Mouse (Mus musculus) ES-Bruce4 (cell line): ENCODE measurements around the gene Kcnq1. TPM values are rescaled to one million over a fixed set of nuclear protein-coding genes. Genes with fewer than 3 reads are reported as not detected.

Experiments
- H3K27ac ChIP-seq: 2 replicates; pipeline ENCODE4 v1.5.1; 2012; ENCODE audit warnings: low read length, inconsistent platforms; ENCODE audit not compliant: insufficient read depth
- H3K27me3 ChIP-seq: 2 replicates; pipeline ENCODE4 v1.6.1; 2012; ENCODE audit warnings: mild to moderate bottlenecking, low read length, inconsistent platforms; ENCODE audit not compliant: control insufficient read depth, poor library complexity, insufficient read depth, severe bottlenecking
- H3K36me3 ChIP-seq: 2 replicates; pipeline ENCODE4 v1.6.1; 2012; ENCODE audit warnings: inconsistent platforms, mild to moderate bottlenecking, low read length, moderate library complexity; ENCODE audit not compliant: control insufficient read depth, poor library complexity, insufficient read depth, severe bottlenecking
- H3K4me1 ChIP-seq: one replicate; pipeline ENCODE4 v1.8.1; 2011; ENCODE audit warnings: low read length; ENCODE audit not compliant: control insufficient read depth, insufficient read depth
- H3K4me3 ChIP-seq: 2 replicates; pipeline ENCODE4 v1.5.1; 2011; ENCODE audit warnings: low read depth, mild to moderate bottlenecking, low read length
- H3K9ac ChIP-seq: 2 replicates; pipeline ENCODE4 v1.6.1; 2012; ENCODE audit warnings: low read depth, mild to moderate bottlenecking, inconsistent platforms; ENCODE audit not compliant: poor library complexity, severe bottlenecking
- H3K9me3 ChIP-seq: replicated peaks from 2 replicates; pipeline ENCODE4 v1.6.1; 2012; ENCODE audit warnings: mild to moderate bottlenecking, low read length, inconsistent platforms; ENCODE audit not compliant: control insufficient read depth, poor library complexity, insufficient read depth, severe bottlenecking
- CTCF ChIP-seq: IDR thresholded peaks from one replicate; pipeline ENCODE4 v1.8.1; 2011; ENCODE audit warnings: low read depth, low read length
- EP300 ChIP-seq: IDR thresholded peaks from 2 replicates; pipeline ENCODE4 v1.6.1; 2011; ENCODE audit warnings: low read depth, low read length; ENCODE audit not compliant: insufficient read depth
- POLR2A ChIP-seq: IDR thresholded peaks from one replicate; pipeline ENCODE4 v1.8.1; 2011; ENCODE audit warnings: low read length; ENCODE audit not compliant: insufficient read depth
- polyA plus RNA-seq: library from polyadenylated mRNA; stranded (reverse); fragments of >200 nt; gene quantifications from 2 replicates; pipeline ENCODE4 v1.2.4, GENCODE M21; 2011; ENCODE audit warnings: low read depth; ENCODE audit not compliant: missing spikeins, insufficient read depth, insufficient read length

Gene Kcnq1
- polyA plus RNA-seq, 1 experiment: not detected

GRCm38 (mm10) chr7:143400599-143400998 lies 294.4 kb downstream of the Kcnq1 start:
- Histone ChIP-seq H3K4me1 (no peaks in the 10 kb centered on the region), H3K36me3 (no peaks in the 10 kb centered on the region), H3K9ac (no peak overlapping the region), H3K27me3 (no peaks in the 10 kb centered on the region), H3K4me3 (no peak overlapping the region), H3K27ac (no peak overlapping the region), H3K9me3 (no peaks in the 10 kb centered on the region)
- no peak for TF ChIP-seq CTCF

- Histone ChIP-seq H3K27me3 (no peaks in the 10 kb centered on the region), H3K4me1 (no peaks in the 10 kb centered on the region), H3K9ac (no peak overlapping the region), H3K36me3 (no peaks in the 10 kb centered on the region), H3K4me3 (no peak overlapping the region), H3K9me3 (no peaks in the 10 kb centered on the region), H3K27ac (no peak overlapping the region)
- TF ChIP-seq EP300 (no peak), POLR2A (no peak), CTCF (no peak)
Observed at GRCm38 (mm10) chr7:143401429-143402016, 295.4 kb downstream of the Kcnq1 start.

GRCm38 (mm10) chr7:143404296-143404695 lies 298.1 kb downstream of the Kcnq1 start:
- no peaks in the 10 kb centered on the region for H3K4me1 ChIP-seq

GRCm38 (mm10) chr7:143407931-143408501 lies 301.9 kb downstream of the Kcnq1 start:
- H3K27ac ChIP-seq: no peak overlapping the region
- no peaks in the 10 kb centered on the region for H3K27me3 ChIP-seq
- TF ChIP-seq EP300: no peak
- TF ChIP-seq POLR2A: no peak
- no peak for TF ChIP-seq CTCF
- H3K9me3 ChIP-seq: no peaks in the 10 kb centered on the region
- H3K9ac ChIP-seq: no peak overlapping the region
- H3K36me3 ChIP-seq: no peaks in the 10 kb centered on the region
- H3K4me3 ChIP-seq: no peak overlapping the region
- H3K4me1 ChIP-seq: no peaks in the 10 kb centered on the region

More at GRCm38 (mm10) chr7:143404296-143404695, 298.1 kb downstream of the Kcnq1 start:
- no peaks in the 10 kb centered on the region for H3K9me3 ChIP-seq
- H3K27ac ChIP-seq: no peak overlapping the region
- H3K36me3 ChIP-seq: no peaks in the 10 kb centered on the region
- H3K9ac ChIP-seq: no peak overlapping the region
- H3K4me3 ChIP-seq: no peak overlapping the region
- TF ChIP-seq EP300 (no peak), CTCF (no peak), POLR2A (no peak)
- H3K27me3 ChIP-seq: no peaks in the 10 kb centered on the region

- no peak for TF ChIP-seq CTCF
- TF ChIP-seq EP300: no peak
- TF ChIP-seq POLR2A: no peak
- H3K9ac ChIP-seq: no peak overlapping the region
- H3K9me3 ChIP-seq: no peaks in the 10 kb centered on the region
- no peak overlapping the region for H3K4me3 ChIP-seq
- no peak overlapping the region for H3K27ac ChIP-seq
- H3K27me3 ChIP-seq: no peaks in the 10 kb centered on the region
- no peaks in the 10 kb centered on the region for H3K36me3 ChIP-seq
- no peaks in the 10 kb centered on the region for H3K4me1 ChIP-seq
Observed at GRCm38 (mm10) chr7:143408615-143409021, 302.5 kb downstream of the Kcnq1 start.

GRCm38 (mm10) chr7:143412606-143413005 lies 306.4 kb downstream of the Kcnq1 start:
- H3K36me3 ChIP-seq: no peaks in the 10 kb centered on the region
- H3K9me3 ChIP-seq: no peaks in the 10 kb centered on the region
- H3K27me3 ChIP-seq: no peaks in the 10 kb centered on the region
- no peak overlapping the region for H3K27ac ChIP-seq
- no peak overlapping the region for H3K9ac ChIP-seq
- TF ChIP-seq POLR2A (no peak), EP300 (no peak), CTCF (no peak)
- H3K4me3 ChIP-seq: no peak overlapping the region
- no peaks in the 10 kb centered on the region for H3K4me1 ChIP-seq
